Mouse (Mus musculus): Measurements from ENCODE around the gene Hist1h2ak.
"Not testable (repeated sequence)": the region's sequence is repeated elsewhere in the genome, so short reads cannot be mapped to it uniquely, and the experiment has no call there.

The Hist1h2ak gene

GRCm38 (mm10) chr13:21755707-21756106, 2.1 kb upstream of the Hist1h2ak start:
- DNase-seq = no peak

- peak; percentile 36 to 52 for DNase-seq
Measured at GRCm38 (mm10) chr13:21754294-21755001, 821 bp upstream of the Hist1h2ak start.

- no peak for DNase-seq
Measured at GRCm38 (mm10) chr13:21753051-21753523, 540 bp downstream of the Hist1h2ak start.

- DNase-seq = no peak
Measured at GRCm38 (mm10) chr13:21752356-21752755, 1.3 kb downstream of the Hist1h2ak start.

GRCm38 (mm10) chr13:21751827-21752226, 1.8 kb downstream of the Hist1h2ak start:
- no peak for DNase-seq

- DNase-seq = no peak
Measured at GRCm38 (mm10) chr13:21751417-21751816, 2.2 kb downstream of the Hist1h2ak start.

GRCm38 (mm10) chr13:21750159-21751017, 3.2 kb downstream of the Hist1h2ak start, which contains the start of gene Hist1h4k:
Hist1h4k (minus strand) TSS chr13:21750505.
- peak; percentile 94 to 97 for DNase-seq

GRCm38 (mm10) chr13:21749387-21750158, 4.1 kb downstream of the Hist1h2ak start:
- no peak for DNase-seq

- no peak for DNase-seq
Measured at GRCm38 (mm10) chr13:21745006-21745405, 8.6 kb downstream of the Hist1h2ak start.

GRCm38 (mm10) chr13:21734906-21735767, 18.5 kb downstream of the Hist1h2ak start, which contains the start of gene Hist1h4j:
Hist1h4j (plus strand) TSS chr13:21735064.
- DNase-seq = peak; percentile 84 to 87

GRCm38 (mm10) chr13:21734010-21734905, 19.4 kb downstream of the Hist1h2ak start:
- peak; percentile 87 to 89 for DNase-seq

- peak in 1 of 2 experiments; percentile 15 for DNase-seq
Measured at GRCm38 (mm10) chr13:21733466-21733865, 20.2 kb downstream of the Hist1h2ak start.

- no peak for DNase-seq
Measured at GRCm38 (mm10) chr13:21729544-21729943, 24.1 kb downstream of the Hist1h2ak start.

- DNase-seq = no peak
Measured at GRCm38 (mm10) chr13:21727948-21728572, 25.6 kb downstream of the Hist1h2ak start.

- DNase-seq = no peak
Measured at GRCm38 (mm10) chr13:21722993-21723836, 30.4 kb downstream of the Hist1h2ak start.

GRCm38 (mm10) chr13:21722373-21722925, 31.2 kb downstream of the Hist1h2ak start:
- peak in 1 of 2 experiments; percentile 20 for DNase-seq

GRCm38 (mm10) chr13:21721757-21722372, 31.8 kb downstream of the Hist1h2ak start, which contains the start of gene Hist1h2bm:
Hist1h2bm (plus strand) TSS chr13:21722044.
- DNase-seq = peak; percentile 52 to 75

GRCm38 (mm10) chr13:21721107-21721756, 32.4 kb downstream of the Hist1h2ak start:
- DNase-seq = not testable (repeated sequence)
